Mouse (Mus musculus): ENCODE data around the gene Smco3.

- no peak for TF ChIP-seq CTCF (IDR thresholded peaks at IDR 0.05; ENCODE audit: borderline replicate concordance, insufficient read depth, low read length)
- peak; percentile 59 for TF ChIP-seq POLR2A (IDR thresholded peaks at IDR 0.05; ENCODE audit: low read depth, low read length)
These were observed 27.2 kb downstream of the Smco3 start, which contains the start of gene H2afj for GRCm38 (mm10) chr6:136808014-136808417.

All from embryonic fibroblast, embryonic 13.5 days (primary cell).